Mouse (Mus musculus) erythroid progenitor cell, adult 5-6 weeks (primary cell): ENCODE results near the gene Smim5. TPM values are rescaled to one million over a fixed set of nuclear protein-coding genes. Genes with fewer than 3 reads are reported as not detected.

Source experiments
- ATAC-seq: replicated peaks from 2 replicates; pipeline ENCODE4 v1.8.0; 2016; ENCODE audit warnings: moderate number of reproducible peaks, mild to moderate bottlenecking, moderate TSS enrichment, inconsistent platforms; ENCODE audit not compliant: poor library complexity, low FRiP score, severe bottlenecking
- total RNA-seq, 2 experiments: library from RNA; stranded (forward) in 1 of 2; stranded (reverse) in 1 of 2; fragments of 150-400 nt in 1 of 2; fragments of 186-747, 209-891 nt in 1 of 2; gene quantifications; 2 replicates each; pipeline versions ENCODE4 v1.2.3 to v1.2.4; 2015 to 2017; ENCODE audit warnings: low replicate concordance in 2 of 2

Gene Smim5
- total RNA-seq, 2 experiments from 2014 or later = 27.1 to 37.7 TPM

GRCm38 (mm10) chr11:115892213-115892612 is 7.6 kb upstream of the Smim5 start:
- ATAC-seq = no peak

GRCm38 (mm10) chr11:115893071-115893470 is 6.7 kb upstream of the Smim5 start:
- no peak for ATAC-seq

- 0 out of 2 replicates have a peak, but pooled peaks have one; percentile 12 for ATAC-seq
Observed at GRCm38 (mm10) chr11:115894755-115895520, 4.8 kb upstream of the Smim5 start.

- ATAC-seq = no peak
Observed at GRCm38 (mm10) chr11:115898446-115898845, 1.3 kb upstream of the Smim5 start.

GRCm38 (mm10) chr11:115898886-115899285 is 880 bp upstream of the Smim5 start:
- peak; percentile 11; the same call in 1 of the 2 replicates for ATAC-seq

GRCm38 (mm10) chr11:115900561-115901337 is 983 bp downstream of the Smim5 start:
- ATAC-seq = 0 out of 2 replicates have a peak, but pooled peaks have one; percentile 2

- ATAC-seq = peak; percentile 39
Observed at GRCm38 (mm10) chr11:115901338-115902161, 1.8 kb downstream of the Smim5 start.

- ATAC-seq = no peak
Observed at GRCm38 (mm10) chr11:115902177-115902576, 2.4 kb downstream of the Smim5 start.

- no peak for ATAC-seq
Observed at GRCm38 (mm10) chr11:115902831-115903230, 3.1 kb downstream of the Smim5 start.

GRCm38 (mm10) chr11:115903384-115904230 is 3.8 kb downstream of the Smim5 start:
- peak; percentile 65 for ATAC-seq

GRCm38 (mm10) chr11:115904231-115904955 is 4.6 kb downstream of the Smim5 start:
- ATAC-seq = no peak

- ATAC-seq = no peak
Observed at GRCm38 (mm10) chr11:115904956-115905790, 5.4 kb downstream of the Smim5 start.

- no peak for ATAC-seq
Observed at GRCm38 (mm10) chr11:115906116-115906515, 6.3 kb downstream of the Smim5 start.

GRCm38 (mm10) chr11:115906521-115906920 is 6.8 kb downstream of the Smim5 start:
- ATAC-seq = no peak

GRCm38 (mm10) chr11:115911134-115911561 is 11.4 kb downstream of the Smim5 start:
- peak; percentile 82 for ATAC-seq

GRCm38 (mm10) chr11:115911632-115912376 is 12.0 kb downstream of the Smim5 start, which contains the start of gene Smim6:
Gene Smim6, plus strand, starts transcription at chr11:115912017.
- peak; percentile 67 for ATAC-seq

GRCm38 (mm10) chr11:115916579-115916978 is 16.8 kb downstream of the Smim5 start:
- no peak for ATAC-seq
